Mouse (Mus musculus): Measurements from ENCODE around the gene 1700003E16Rik. TPM values are rescaled to one million over a fixed set of nuclear protein-coding genes. Genes with fewer than 3 reads are reported as not detected.

Gene 1700003E16Rik
- total RNA-seq, 2 experiments from 2014 or later: 33.9 to 35.7 TPM

DNA sequence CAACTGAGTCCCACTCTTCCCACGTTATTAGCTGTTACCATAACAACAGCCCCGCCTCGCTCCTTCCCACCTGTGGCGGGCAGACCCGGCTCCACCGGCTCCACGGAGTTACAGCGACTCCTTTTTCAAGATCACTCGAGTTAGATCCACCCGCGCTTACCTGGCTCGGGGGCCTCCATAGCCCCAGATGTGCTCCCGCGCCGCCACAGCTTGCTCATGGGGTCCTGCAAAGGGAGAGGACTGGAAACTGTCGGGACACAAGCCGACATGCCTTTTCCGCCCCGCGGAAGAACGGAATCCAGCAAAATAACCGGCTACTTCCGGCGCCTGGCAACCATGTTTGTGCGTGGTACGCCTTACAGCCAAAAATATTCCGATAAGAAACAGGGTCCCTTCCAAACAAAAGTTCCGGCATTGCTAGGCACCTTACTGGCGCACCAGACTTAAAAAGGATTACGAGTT, 31.3 kb upstream of the 1700003E16Rik start:
- DNase-seq (ENCODE audit: low spot score in 2 of 2): peak; percentile 84 to 89

DNA sequence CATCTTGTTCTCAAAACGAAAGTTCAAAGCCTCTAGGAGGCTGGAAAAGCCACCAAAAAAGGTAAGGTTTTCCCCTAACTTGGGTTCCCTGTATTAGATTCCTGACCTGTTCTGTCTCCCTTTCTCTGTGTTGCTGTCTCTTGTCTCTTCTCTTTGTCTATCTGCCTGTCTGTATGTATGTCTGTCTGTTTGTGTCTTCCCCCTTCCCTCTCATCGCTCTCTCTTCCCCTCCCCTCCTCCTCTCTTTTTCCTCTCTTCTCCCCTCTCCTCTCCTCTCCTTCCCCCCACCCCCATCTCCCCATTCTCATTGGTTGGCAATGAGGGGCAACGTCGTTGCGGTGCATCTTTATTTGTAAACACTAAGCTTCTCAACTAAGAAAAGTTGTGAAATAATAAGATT, 30.9 kb upstream of the 1700003E16Rik start, which contains the start of gene Ino80b:
Ino80b (minus strand) TSS at position 101 of the 400 bp plus-strand sequence.
- no peak for DNase-seq (ENCODE audit: low spot score in 2 of 2)

DNA sequence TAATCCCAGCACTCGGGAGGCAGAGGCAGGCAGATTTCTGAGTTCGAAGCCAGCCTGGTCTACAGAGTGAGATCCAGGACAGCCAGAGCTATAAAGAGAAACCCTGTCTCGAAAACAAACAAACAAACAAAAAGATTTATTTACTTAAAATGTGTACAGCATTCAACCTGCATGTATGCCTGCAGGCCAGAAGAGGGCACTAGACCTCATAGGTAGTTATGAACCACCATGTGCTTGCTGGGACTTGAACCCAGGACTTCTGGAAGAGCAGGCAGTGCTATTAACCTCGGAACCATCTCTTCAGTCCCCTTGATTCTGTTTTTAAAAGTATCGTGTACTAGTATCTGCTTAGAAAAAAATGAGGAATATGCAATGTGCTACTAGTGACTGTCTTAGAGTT, 28.8 kb upstream of the 1700003E16Rik start:
- no peak for DNase-seq (ENCODE audit: low spot score in 2 of 2)

DNA sequence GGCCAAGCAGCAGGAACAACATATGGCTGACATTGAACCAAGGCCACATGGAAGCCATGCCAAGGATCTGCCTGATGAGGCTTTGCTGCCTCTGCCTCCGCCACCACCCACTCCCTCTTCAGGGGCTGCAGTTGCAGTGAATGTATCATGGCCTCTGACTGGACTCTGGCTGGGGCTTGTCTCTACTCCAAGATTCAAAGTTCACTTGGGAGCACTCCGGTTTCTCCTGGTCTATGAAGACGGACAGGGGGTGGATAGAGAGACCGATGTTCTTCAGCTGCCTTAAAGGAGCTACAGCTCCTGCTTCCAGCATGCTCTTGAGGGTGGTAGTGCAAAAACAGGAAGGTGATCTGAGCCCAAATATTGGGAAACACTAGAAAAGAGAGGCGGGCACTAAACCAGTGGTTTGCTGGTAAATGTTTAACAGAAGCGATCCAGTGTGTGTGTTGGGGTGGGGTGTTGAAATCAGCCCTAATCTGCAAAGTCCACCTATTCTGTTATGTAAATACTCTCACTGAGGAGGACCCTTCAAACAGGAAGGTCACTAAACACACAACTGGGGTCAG, 24.7 kb upstream of the 1700003E16Rik start:
- no peak for DNase-seq (ENCODE audit: low spot score in 2 of 2)

DNA sequence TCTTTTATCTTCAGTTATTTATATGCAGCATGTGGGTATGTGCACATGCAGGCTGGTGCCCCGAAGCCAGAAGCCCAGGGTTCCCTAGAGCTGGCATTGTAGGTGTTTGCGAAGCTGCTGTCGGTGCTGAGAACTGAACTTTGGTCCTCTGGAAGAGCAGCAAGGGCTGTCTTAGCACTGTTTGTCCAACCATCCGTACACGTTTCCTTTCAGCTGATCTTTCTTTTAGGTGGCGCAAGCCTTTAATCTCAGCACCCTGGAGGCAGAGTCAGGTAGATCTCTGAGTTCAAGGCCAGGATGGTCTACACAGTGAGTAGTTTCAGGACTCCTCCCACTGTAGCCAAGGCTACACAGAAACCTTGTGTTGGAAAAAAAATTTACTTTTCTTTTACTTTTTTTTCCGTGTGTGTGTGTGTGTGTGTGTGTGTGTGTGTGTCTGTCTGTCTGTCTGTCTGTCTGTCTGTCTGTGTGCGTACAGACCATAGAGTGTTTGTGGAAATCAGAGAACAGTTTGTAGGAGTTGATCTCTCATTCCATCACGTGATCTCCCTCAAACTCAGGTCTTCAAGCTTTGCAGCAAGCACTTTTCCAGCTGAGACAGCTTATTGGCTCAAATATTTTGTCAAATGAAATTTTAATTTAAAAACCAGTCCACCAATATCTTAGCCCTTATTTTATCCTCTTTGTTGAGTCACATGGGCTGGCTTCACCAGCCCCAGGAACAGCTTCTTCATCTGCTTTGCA, 23.9 kb upstream of the 1700003E16Rik start:
- no peak for DNase-seq (ENCODE audit: low spot score in 2 of 2)

DNA sequence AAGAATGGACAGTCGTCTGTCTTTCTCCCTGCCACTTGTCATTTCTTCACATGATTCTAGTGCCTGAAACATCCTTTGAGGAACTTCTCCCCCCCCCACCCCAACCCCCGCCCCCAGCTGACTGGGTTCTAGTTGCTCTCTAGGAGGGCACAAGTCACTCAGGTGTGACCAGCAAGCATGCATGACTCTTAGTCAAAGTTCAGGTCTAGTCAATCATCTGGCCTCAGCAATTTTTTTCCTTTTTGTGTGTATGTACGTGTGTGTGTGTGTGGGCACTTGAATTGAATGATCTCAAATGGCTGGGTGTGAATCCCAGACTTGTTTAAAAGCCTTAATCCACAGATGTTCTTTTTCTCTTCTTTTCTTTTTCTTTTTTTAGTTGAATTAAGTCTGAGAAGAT, 22.0 kb upstream of the 1700003E16Rik start:
- DNase-seq (ENCODE audit: low spot score in 2 of 2): no peak

DNA sequence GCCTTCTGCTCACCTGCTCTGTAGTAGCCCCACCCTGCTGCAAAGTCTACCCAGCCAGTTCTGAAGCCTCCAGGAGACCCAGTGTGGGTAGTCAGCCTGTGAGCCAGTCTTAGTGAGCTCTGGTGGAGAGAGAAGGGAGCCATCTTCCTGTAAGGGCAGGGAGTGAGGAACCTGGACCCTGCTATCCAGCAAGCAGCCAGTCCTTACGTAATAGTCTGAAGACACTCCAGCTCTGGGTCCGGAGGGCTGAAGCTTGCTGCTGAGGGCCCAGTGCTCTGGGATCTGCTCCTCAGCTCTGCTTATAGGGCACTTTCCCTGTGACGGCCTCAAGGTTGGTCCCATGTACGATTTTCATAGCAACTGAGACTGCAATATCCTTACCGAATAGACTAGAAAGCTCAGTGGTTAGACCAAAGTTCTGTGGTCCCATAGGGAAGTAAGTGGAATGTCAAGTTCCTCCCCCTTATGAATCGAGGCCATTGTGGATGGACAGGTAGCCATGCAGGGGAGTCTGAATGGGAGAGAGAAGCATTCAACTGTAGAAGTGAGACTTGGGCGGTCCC, 21.2 kb upstream of the 1700003E16Rik start, which contains the start of gene Rtkn:
Rtkn (plus strand) TSS at position 513 of the 563 bp plus-strand sequence.
- no peak for DNase-seq (ENCODE audit: low spot score in 2 of 2)

DNA sequence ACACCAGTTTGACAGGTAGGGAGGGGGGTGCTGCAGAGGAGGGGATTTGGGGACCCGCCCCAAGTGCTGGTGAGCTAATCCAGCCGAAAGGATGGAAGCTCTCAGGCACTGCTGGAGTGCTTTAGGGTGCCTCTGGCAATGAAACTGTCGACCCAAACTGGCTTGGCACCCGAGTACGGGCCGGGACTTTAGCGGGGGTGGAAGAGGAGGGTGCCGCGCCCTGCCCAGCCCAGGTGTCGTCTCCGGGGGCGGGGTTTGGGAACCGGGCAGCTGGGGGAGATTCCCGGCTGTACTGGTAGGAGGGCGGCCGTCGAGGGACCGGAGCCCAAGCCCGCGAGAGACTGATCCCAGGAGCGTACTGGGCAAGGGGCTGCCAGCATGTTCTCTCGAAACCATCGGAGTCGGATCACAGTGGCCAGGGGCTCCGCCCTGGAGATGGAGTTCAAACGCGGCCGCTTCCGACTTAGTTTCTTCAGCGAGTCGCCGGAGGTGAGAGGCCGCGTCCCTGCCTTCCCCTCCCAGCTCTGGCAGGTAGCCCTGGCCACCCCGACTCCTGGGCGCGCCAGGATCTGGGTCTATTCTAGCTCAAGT, 20.5 kb upstream of the 1700003E16Rik start:
- DNase-seq (ENCODE audit: low spot score in 2 of 2): no peak

DNA sequence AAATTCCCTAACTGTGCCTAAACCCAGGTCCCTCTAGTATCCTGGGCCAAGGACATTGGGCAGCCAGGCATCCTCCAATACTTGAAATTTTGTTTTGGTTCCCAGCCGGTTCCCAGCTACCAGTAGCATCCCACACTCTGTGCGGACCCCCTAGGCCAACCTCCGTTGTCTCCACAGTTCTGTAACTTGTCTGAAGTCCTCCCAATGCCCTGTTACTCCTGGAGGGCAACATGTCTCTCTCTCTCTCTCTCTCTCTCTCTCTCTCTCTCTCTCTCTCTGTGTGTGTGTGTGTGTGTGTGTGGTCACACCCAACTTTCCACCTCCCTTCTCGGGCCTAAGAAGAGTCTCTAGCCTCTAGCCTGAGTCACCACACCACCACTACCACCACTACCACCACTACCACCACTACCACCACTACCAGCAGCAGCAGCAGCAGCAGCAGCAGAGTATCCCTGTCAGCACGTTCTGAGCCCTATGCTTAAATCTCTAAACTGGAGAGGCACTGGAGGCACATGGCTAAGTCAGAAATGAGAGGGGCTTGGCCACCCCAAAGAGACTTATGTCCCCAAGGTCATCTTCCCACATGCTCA, 19.8 kb upstream of the 1700003E16Rik start:
- DNase-seq (ENCODE audit: low spot score in 2 of 2): no peak

DNA sequence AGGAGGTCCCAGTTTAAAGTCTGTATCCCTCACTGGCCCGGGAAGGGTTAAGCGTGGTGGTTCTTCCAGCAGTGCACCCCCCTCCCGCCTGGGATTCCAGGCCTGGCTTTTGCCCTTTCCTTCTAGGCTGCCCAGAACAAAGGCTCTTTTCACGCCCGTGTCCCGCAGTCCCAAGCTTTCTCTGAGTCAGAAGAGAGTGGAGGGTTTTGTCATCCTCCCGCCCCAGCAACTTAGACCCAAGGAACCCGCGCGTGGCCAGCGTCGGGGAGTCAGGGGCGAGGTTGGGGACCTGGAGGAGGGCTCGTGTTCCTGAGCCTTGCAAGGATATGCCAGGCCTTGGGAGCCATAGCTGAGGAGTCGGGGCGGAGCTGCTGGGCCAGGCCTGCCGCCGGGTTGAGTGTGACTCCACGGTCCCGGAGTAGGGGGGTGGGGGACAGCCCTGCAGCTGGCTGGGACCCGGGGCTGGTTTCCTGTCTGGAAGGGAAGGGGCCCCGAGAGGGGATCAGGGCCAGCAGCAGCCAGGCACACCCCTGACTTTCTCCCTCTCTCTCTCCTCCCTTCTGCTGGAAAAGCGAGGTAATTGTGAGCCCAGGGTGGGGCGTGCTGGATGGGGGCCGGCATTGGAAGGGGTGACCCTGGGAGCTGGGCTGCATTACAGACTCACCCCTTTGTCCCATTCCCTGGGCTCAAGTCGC, 19.2 kb upstream of the 1700003E16Rik start:
- DNase-seq (ENCODE audit: low spot score in 2 of 2): no peak

DNA sequence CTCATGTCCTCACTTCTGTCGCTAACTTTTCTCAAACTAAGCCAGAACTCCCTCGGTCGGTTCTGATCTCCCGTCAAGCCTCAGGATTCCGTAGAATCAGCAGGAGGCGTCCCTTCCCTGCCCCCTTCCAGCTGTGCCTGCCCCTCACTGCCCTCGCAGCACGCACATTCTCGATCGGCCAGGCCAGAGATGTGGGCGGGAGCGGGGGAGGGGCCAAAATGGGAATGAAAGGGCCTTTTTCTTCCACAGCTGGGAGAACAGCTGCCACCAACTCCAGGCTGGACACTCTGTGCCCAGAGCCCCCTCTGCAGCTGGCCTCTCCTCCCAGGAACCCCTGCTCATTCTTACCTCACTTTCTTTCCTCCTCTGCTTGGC, 18.6 kb upstream of the 1700003E16Rik start:
- peak; percentile 58 to 60 for DNase-seq (ENCODE audit: low spot score in 2 of 2)

DNA sequence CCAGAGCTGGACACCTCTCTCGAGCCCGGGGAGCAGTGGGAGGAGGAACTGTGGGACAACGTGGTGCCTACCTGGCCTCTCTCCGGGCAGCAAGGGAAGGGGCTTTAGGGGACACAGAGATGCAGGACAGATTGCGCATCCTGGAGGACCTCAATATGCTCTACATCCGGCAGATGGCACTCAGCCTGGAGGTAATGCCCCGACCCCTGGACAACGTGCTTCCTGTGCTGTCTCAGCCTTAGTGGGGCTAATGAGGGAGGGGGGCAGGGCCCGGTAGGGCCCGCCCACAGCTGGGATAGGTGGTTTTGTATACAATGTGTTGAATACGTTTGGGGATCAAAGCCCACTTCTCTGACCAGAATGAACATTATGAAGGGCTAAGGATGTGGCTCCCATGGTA, 18.1 kb upstream of the 1700003E16Rik start:
- no peak for DNase-seq (ENCODE audit: low spot score in 2 of 2)

DNA sequence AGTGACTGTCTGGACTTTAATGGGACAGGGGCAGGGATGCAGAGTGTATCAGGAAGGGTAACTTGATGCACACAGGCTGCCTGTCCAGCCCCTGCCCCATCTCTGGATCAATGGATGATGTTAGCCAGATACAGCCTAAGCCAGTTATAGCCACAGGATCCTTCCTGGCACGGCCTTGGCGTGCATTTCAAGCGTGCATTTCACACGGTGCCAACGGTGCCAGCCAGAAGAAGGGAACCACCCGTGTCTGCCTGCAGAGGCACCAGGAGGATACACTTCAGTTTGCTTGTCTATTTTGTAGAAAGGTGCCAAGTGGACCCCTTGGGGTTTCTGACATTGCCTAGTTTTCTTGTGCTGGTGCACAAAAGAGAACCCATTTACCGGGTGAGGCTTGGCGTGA, 16.2 kb upstream of the 1700003E16Rik start:
- no peak for DNase-seq (ENCODE audit: low spot score in 2 of 2)

DNA sequence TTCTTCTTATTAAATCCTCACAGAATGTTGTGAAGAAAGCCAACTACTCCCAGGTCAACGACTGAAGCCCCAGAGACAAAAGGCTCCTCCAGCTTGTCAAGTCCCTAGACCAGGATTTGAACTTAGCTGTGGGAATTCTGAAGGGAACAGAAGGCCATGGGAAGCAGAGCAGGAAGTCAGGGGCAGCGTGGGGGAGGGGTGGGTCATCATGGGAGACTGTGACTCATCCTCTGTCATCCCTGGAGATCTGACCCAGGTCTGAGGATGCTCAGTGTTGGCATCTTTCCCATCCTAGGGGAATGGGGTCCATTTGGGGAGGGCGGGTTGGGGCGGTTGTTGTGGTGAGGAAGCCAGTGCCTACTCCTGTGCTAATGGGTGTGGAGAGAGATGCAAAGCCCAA, 14.6 kb upstream of the 1700003E16Rik start:
- DNase-seq (ENCODE audit: low spot score in 2 of 2): no peak

DNA sequence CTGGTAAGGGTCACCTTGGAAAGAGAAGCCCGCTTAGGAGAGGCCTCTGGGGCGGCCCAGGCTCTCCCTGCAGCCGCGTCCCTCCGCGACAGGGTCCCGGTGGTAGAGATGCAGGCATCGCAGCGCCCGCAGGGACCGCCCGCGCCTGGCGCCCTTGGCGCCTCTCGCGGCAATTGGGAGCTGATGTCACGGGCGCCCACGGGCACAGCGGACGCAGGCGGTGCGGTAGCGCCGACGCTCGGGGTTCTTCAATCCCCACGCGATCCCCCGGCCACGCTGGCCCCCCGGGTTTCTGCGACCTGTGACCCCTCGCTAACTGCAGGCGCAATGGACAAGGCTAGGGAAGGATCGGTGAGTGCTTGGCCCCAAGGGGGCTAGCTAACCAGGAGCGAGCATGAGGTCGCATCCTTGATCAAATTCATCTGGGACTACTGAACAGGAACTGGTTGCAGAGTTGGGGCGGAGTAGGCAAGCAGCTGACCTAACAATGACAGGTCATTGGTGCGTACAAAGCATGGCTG, 13.9 kb upstream of the 1700003E16Rik start:
- peak; percentile 66 to 82 for DNase-seq (ENCODE audit: low spot score in 2 of 2)

DNA sequence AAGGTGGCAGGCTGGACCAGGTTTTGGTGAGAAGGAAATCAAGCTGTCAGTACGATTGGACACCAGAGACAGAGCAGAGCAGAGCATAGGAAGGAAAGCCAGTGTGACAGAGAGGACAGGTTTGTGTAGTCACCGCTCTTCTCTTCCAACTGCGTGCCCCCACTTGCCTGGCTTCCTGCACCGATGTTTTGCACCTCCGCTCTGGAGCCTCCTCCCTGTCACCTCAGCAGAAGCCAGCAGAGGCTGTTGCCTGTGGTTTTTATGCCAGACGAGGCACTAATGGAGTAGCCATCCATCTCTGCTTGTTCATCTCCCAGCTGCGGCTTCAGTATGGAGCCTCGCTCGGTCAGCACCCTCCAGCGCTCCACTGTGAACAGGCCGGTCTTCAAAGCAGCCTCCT, 13.3 kb upstream of the 1700003E16Rik start:
- peak; percentile 45 to 66 for DNase-seq (ENCODE audit: low spot score in 2 of 2)

DNA sequence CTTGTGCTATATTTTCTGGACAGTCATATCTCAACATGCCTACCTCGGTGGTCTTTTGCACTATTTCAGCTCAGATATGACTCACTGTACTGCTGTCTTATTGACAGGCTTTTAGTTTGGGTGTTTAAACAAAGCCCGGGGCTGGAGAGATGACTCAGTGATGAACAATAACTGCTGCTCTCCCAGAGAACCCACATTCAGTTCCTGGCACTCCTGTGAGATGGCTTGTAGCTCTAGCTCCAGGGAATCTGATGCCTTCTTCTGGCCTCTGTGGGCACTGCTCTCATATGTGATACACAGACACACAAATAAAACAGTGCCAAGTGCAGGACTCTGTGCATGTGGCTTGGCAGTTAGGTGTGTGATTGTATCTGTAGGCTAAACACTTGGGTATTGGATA, 11.0 kb upstream of the 1700003E16Rik start:
- DNase-seq (ENCODE audit: low spot score in 2 of 2): no peak

DNA sequence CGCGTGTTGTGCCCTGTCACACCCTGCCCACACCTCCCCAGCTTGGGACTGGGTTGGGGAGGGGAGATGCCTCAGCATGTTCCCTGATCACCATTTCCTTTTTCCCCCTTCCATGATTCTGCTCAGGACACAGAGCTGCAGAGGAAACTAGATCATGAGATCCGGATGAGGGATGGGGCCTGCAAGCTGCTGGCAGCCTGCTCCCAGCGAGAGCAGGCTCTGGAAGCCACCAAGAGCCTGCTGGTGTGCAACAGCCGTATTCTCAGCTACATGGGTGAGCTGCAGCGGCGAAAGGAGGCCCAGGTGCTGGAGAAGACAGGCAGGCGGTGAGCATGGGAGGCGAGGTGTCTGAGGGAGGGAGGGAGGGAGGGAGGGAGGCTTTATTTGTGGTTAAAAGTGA, 10.4 kb upstream of the 1700003E16Rik start:
- no peak for DNase-seq (ENCODE audit: low spot score in 2 of 2)

DNA sequence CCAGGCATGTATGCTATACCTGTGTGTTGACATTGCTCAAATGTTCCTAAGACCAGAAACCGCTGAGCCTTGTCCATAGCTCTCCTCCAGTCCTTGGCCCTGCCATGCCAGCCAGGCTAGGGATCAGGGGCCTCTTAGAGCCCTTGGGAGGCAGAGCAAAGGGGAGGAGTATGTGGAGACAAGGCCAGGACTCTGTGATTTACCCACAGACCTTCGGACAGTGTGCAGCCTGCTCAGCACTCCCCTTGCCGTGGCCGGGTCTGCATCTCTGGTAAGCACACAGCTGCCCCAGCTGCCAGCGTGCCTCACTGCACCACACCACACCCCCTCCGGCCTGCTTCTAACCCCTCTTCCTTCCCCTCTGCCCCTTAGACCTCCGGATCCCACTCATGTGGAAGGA, 8.9 kb upstream of the 1700003E16Rik start:
- no peak for DNase-seq (ENCODE audit: low spot score in 2 of 2)

DNA sequence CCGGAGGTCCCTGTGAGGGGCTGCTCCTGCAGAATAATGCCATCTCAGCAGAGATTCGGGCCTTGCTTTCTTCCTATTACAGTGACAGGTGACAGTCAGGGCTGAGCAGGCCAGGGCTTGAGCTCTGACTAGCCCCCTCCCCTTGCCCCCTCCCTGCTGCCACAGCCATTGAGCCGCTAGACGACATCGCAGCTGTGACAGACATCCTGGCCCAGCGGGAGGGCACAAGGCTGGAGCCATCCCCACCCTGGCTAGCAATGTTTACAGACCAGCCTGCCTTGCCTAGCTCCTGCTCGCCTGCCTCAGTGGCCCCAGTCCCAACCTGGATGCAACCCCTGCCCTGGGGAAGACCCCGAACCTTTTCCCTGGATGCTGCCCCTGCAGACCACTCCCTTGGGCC, 4.5 kb upstream of the 1700003E16Rik start:
- DNase-seq (ENCODE audit: low spot score in 2 of 2): no peak

DNA sequence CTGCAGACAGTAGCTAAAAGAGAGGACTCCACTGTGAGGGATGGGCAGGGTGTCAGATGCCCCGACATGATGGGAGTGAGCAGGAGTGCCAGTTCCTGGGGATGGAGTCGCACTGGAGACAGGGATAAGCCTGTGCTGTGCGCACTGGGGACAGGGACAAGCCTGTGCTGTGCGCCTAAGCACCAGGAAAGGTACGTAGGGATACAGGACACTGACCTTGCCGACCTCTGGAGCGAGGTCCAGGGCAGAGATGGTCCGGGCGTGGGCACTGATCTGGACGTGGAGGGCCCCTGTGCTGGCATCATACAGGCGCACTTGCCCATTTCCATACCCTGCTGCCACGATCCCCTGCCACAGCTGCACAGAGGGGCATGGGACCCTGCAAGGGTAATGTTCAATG, 3.2 kb upstream of the 1700003E16Rik start:
- no peak for DNase-seq (ENCODE audit: low spot score in 2 of 2)
